Comparison of ENCODE assay signal across 11 mouse cellular contexts in the genomic region with DNA sequence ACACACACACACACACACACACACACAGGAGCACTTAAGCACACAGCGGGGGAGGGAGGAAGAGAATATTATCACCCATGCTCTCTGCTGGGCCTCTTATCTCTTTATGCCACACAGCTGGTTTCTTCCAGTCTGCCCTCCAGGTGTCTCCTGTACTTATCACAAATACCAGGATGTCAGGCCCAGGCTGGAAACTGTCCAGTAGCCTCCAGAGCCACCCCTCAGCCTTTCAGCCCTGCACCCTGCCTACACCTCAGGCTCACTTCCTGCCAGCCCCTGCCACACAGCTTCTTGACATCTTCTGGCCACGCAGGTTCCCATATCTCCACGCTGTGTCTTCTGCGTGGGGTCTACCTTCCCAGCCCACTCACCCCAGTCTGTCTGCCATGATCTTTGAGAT.
DNase-seq lines count a peak whose midpoint lies in the region; ATAC-seq lines count a peak whose summit lies in the region.
"Had no signal": no experiment of that assay in that cellular context is flagged by ENCODE, and none has a peak within 500 bp of the region (broad histone marks: within the 10 kb centered on the region; RNA-seq: fewer than 3 reads in every experiment).

No protein-coding gene starts in this region.

- H3K4me2 ChIP-seq in heart, embryonic 15.5 days: no peak overlapping the region
- no peak overlapping the region for H3K4me2 ChIP-seq in forebrain, embryonic 16.5 days (ENCODE audit: low read length)

- peaks cover 52% of the 10 kb centered on the region for H3K4me1 ChIP-seq in heart, embryonic 15.5 days (replicated peaks)
- peaks cover 93% of the 10 kb centered on the region for H3K4me1 ChIP-seq in megakaryocyte, embryonic 14.5 days
- peaks cover 27% of the 10 kb centered on the region for H3K4me1 ChIP-seq in forebrain, embryonic 16.5 days (replicated peaks; ENCODE audit: control insufficient read depth, insufficient read depth, low read length)

- H3K9ac ChIP-seq in heart, embryonic 15.5 days: no peak overlapping the region
- no peak overlapping the region for H3K9ac ChIP-seq in forebrain, embryonic 16.5 days (replicated peaks; ENCODE audit: low read depth, low read length)
- H3K9ac ChIP-seq: hindbrain, embryonic 15.5 days had no signal

- no peaks in the 10 kb centered on the region for H3K27me3 ChIP-seq in heart, embryonic 15.5 days
- H3K27me3 ChIP-seq in megakaryocyte, embryonic 14.5 days (replicated peaks): peaks cover 14% of the 10 kb centered on the region
- no peaks in the 10 kb centered on the region for H3K27me3 ChIP-seq in forebrain, embryonic 16.5 days (replicated peaks; ENCODE audit: control insufficient read depth, insufficient read depth, low read length)
- H3K27me3 ChIP-seq: hindbrain, embryonic 15.5 days had no signal

- H3K9me3 ChIP-seq in heart, embryonic 15.5 days (replicated peaks): no peaks in the 10 kb centered on the region
- no peaks in the 10 kb centered on the region for H3K9me3 ChIP-seq in megakaryocyte, embryonic 14.5 days
- no peaks in the 10 kb centered on the region for H3K9me3 ChIP-seq in forebrain, embryonic 16.5 days (ENCODE audit: control insufficient read depth, low read length)
- H3K9me3 ChIP-seq: hindbrain, embryonic 15.5 days had no signal

- H3K4me3 ChIP-seq in heart, embryonic 15.5 days: no peak overlapping the region
- H3K4me3 ChIP-seq in megakaryocyte, embryonic 14.5 days (replicated peaks): peak overlapping the region; percentile 26
- H3K4me3 ChIP-seq in forebrain, embryonic 16.5 days (replicated peaks; ENCODE audit: low read length): no peak overlapping the region
- H3K4me3 ChIP-seq: hindbrain, embryonic 15.5 days; myocyte had no signal

- WGBS in heart, embryonic 15.5 days: 19% methylated on average over 3 of the region's 4 CpGs
- 91% methylated on average over 3 of the region's 4 CpGs for WGBS in forebrain, embryonic 16.5 days

- no peak overlapping the region for H3K27ac ChIP-seq in heart, embryonic 15.5 days
- H3K27ac ChIP-seq in forebrain, embryonic 16.5 days (ENCODE audit: low read length): no peak overlapping the region

- no peak for DNase-seq in heart, adult 8-10 months (ENCODE audit: low spot score)
- DNase-seq in T-cell, adult 2 months (ENCODE audit: low spot score): peak; percentile 13
- no peak for DNase-seq in ovary, adult 18-20 months (ENCODE audit: low spot score)
- no peak for DNase-seq in thymus, adult 18-20 months
- DNase-seq: thymus, postnatal 25 days had no signal

- H3K36me3 ChIP-seq in heart, embryonic 15.5 days: no peaks in the 10 kb centered on the region
- H3K36me3 ChIP-seq in megakaryocyte, embryonic 14.5 days (replicated peaks; ENCODE audit: low read length): peaks cover 7% of the 10 kb centered on the region
- H3K36me3 ChIP-seq in forebrain, embryonic 16.5 days (ENCODE audit: control insufficient read depth, insufficient read depth): no peaks in the 10 kb centered on the region
- H3K36me3 ChIP-seq: hindbrain, embryonic 15.5 days had no signal

- peak; percentile 54 for ATAC-seq in heart, embryonic 15.5 days (replicated peaks; ENCODE audit: insufficient number of reproducible peaks, insufficient read depth, low FRiP score, low read depth)
- peak; percentile 81 for ATAC-seq in erythroid progenitor cell, adult 5-6 weeks (replicated peaks; ENCODE audit: low FRiP score, poor library complexity, severe bottlenecking)
- no peak for ATAC-seq in forebrain, embryonic 16.5 days
